Mouse (Mus musculus): ENCODE results near the gene Mrps15. TPM values are rescaled to one million over a fixed set of nuclear protein-coding genes. Genes with fewer than 3 reads are reported as not detected.

Gene Mrps15
- polyA plus RNA-seq, 1 experiment from 2014 or later, result 63.5 TPM

DNA sequence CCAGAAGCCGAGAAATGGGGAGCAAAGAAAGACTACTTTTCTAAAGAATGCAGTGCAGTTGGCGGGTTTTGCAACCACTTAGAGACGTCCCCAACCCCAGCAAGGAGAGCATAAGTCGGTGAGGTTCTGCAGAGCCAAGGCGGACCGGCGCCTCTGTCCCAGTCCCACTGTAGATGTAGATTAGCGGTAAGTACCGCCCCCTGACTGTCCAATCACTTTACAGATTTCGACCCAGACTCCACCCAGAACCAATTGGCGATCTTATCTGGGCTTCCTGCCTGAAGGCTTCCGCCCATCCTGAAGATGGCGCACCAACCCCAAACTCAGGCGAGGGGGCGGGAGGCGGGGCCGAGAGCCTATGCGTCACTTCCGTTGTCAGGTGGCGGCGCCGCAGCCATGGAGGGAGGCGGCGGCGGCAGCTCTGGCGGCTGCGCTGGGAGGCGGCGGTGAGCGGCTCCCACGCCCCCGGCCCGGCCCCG lies 56.9 kb downstream of the Mrps15 start, which contains the start of gene Stk40:
Gene Stk40, plus strand, starts transcription at position 368 of the 479 bp plus-strand sequence.
- peaks cover 39% of the 10 kb centered on the region for H3K4me1 ChIP-seq (ENCODE audit: insufficient read depth, low read depth, low read length)
- DNase-seq (ENCODE audit: low spot score) (peak; percentile 99), ATAC-seq (peak; percentile 94)
- WGBS, result 1% methylated on average over 31 of the region's 34 CpGs
- H3K27ac ChIP-seq (ENCODE audit: low read length), result peak within 1 kb of the TSS; percentile 97
- peak within 1 kb of the TSS; percentile 93 for H3K4me3 ChIP-seq (ENCODE audit: low read depth, low read length)
- no peaks in the 10 kb centered on the region for H3K27me3 ChIP-seq (replicated peaks; ENCODE audit: insufficient read depth, low read length)
- H3K9ac ChIP-seq (replicated peaks; ENCODE audit: low read depth), result peak within 1 kb of the TSS; percentile 87
- no peaks in the 10 kb centered on the region for H3K36me3 ChIP-seq (ENCODE audit: insufficient read depth, low read length)
- H3K9me3 ChIP-seq (ENCODE audit: low read length), result no peaks in the 10 kb centered on the region
- H3K4me2 ChIP-seq (replicated peaks; ENCODE audit: low read depth, low read length), result peak within 1 kb of the TSS; percentile 71
- TF ChIP-seq EP300 (IDR thresholded peaks at IDR 0.05) (peak; percentile 45; the same call in 1 of the 2 replicates), CTCF (IDR thresholded peaks at IDR 0.05) (peak; percentile 79)

DNA sequence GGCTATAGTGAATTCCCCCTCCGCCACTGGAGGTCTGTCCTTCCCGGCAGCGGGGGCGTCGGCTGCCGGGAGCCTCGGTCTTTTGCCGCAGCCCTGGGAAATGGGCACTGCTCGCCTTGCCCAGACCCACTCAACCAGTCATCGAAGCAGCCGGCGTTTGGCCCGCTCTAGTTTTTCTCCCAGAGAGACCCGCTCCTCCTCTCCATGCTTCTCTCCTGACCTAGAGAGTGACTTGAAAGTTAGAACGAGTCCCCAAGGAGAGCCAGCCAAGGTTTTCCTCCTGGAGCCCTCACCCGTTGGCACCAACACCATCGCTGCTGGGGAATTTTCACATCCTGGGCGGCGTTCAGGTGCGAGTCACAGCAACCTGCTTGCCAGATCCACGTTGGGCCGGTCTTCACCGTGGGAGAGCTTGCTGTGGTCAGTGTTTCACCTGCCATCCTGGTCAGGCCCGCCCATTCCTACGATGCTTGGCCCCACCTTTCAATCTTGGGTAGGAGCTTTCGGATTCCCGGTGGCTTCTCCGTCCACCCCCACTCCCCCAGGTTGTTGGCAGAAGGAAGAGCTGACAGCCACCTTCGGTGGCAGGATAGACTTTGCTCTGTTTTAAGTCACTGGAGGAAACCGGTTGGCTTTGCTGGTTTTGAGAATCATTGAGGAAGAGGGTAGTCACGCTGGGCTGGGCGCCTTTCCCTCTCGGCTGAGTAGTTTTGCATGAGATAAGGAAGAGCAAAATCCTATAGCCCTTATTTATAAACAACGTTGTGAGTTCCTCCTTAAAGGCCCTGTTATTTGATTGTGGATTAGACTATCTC lies 57.7 kb downstream of the Mrps15 start:
- 2% methylated on average over 34 of the region's 34 CpGs for WGBS
- peaks cover 38% of the 10 kb centered on the region for H3K4me1 ChIP-seq (ENCODE audit: insufficient read depth, low read depth, low read length)

More for the DNA sequence above, 57.7 kb downstream of the Mrps15 start:
- peak; percentile 60 for DNase-seq (ENCODE audit: low spot score)
- Histone ChIP-seq H3K36me3 (ENCODE audit: insufficient read depth, low read length) (no peaks in the 10 kb centered on the region), H3K9ac (replicated peaks; ENCODE audit: low read depth) (peak overlapping the region; percentile 87), H3K9me3 (ENCODE audit: low read length) (no peaks in the 10 kb centered on the region), H3K27me3 (replicated peaks; ENCODE audit: insufficient read depth, low read length) (no peaks in the 10 kb centered on the region), H3K4me2 (replicated peaks; ENCODE audit: low read depth, low read length) (peak overlapping the region; percentile 71), H3K27ac (ENCODE audit: low read length) (peak overlapping the region; percentile 97), H3K4me3 (ENCODE audit: low read depth, low read length) (peak overlapping the region; percentile 93)
- TF ChIP-seq EP300 (IDR thresholded peaks at IDR 0.05), result no peak
- no peak for TF ChIP-seq CTCF (IDR thresholded peaks at IDR 0.05)
- ATAC-seq, result peak; percentile 0; the same call in 1 of the 2 replicates

Other genes with a start within 250 kb of the Mrps15 start
- 3.4 and 3.7 TPM in 2 replicates for gene Csf3r, start 22.4 kb upstream of the Mrps15 start, polyA plus RNA-seq (2015; fragmentation: Nextera tagmentation; extraction: Ambion mirVana)
- 11.8 and 12.3 TPM in 2 replicates for gene Oscp1, start 11.6 kb downstream of the Mrps15 start, polyA plus RNA-seq (2015; fragmentation: Nextera tagmentation; extraction: Ambion mirVana)
- 62.2 and 64.1 TPM in 2 replicates for gene Lsm10, start 49.7 kb downstream of the Mrps15 start, polyA plus RNA-seq (2015; fragmentation: Nextera tagmentation; extraction: Ambion mirVana)
- gene Stk40, start 57.0 kb downstream of the Mrps15 start, polyA plus RNA-seq (2015; fragmentation: Nextera tagmentation; extraction: Ambion mirVana), result 26.7 and 30.6 TPM in 2 replicates
- gene Eva1b, start 100.8 kb downstream of the Mrps15 start, polyA plus RNA-seq (2015; fragmentation: Nextera tagmentation; extraction: Ambion mirVana), result 151 TPM in 2 replicates
- 23.3 and 30.7 TPM in 2 replicates for gene Sh3d21, start 116.6 kb downstream of the Mrps15 start, polyA plus RNA-seq (2015; fragmentation: Nextera tagmentation; extraction: Ambion mirVana)
- gene Thrap3, start 155.8 kb downstream of the Mrps15 start, polyA plus RNA-seq (2015; fragmentation: Nextera tagmentation; extraction: Ambion mirVana), result 98.6 and 112 TPM in 2 replicates
- 27.2 and 33.3 TPM in 2 replicates for gene Map7d1, start 209.4 kb downstream of the Mrps15 start, polyA plus RNA-seq (2015; fragmentation: Nextera tagmentation; extraction: Ambion mirVana)
- 95.9 and 97.9 TPM in 2 replicates for gene Trappc3, start 215.4 kb downstream of the Mrps15 start, polyA plus RNA-seq (2015; fragmentation: Nextera tagmentation; extraction: Ambion mirVana)
- 1.4 and 1.9 TPM in 2 replicates for gene Col8a2, start 239.9 kb downstream of the Mrps15 start, polyA plus RNA-seq (2015; fragmentation: Nextera tagmentation; extraction: Ambion mirVana)

Data from lung, postnatal 0 days (tissue).